Mouse (Mus musculus) midbrain, embryonic 12.5 days (tissue): ENCODE measurements at regions not wholly inside any gene's neighbourhood (a gene's known extent, or its start where the extent isn't known, plus 50 kb on each side); places are given as distances from the start of the nearest gene placed in this dataset.
A peak's percentile ranks its signal among the peaks of the same experiment; 100 is the strongest.

ENCODE experiments used
- ATAC-seq: fragments of 200-750 bp; cut with Nextera tagmentation; 2 replicates; pipeline ENCODE4 v1.8.0; 2017; ENCODE audit warnings: low read depth, moderate TSS enrichment, moderate library complexity; ENCODE audit not compliant: low FRiP score
- H3K27ac ChIP-seq: fragments of 300-500 bp; sonication (generic); replicated peaks from 2 replicates; pipeline ENCODE4 v1.5.1; 2016; ENCODE audit warnings: mild to moderate bottlenecking
- H3K27me3 ChIP-seq: fragments of 300-500 bp; sonication (generic); 2 replicates; pipeline ENCODE4 v1.6.1; 2016; ENCODE audit warnings: mild to moderate bottlenecking
- H3K36me3 ChIP-seq: fragments of 300-500 bp; sonication (generic); 2 replicates; pipeline ENCODE4 v1.6.1; 2016
- H3K4me1 ChIP-seq: fragments of 300-500 bp; sonication (generic); 2 replicates; pipeline ENCODE4 v1.6.1; 2016
- H3K4me2 ChIP-seq: fragments of 300-500 bp; sonication (generic); replicated peaks from 2 replicates; pipeline ENCODE4 v1.6.1; 2016; ENCODE audit warnings: mild to moderate bottlenecking, moderate library complexity
- H3K4me3 ChIP-seq: fragments of 300-500 bp; sonication (generic); 2 replicates; pipeline ENCODE4 v1.5.1; 2016; ENCODE audit warnings: mild to moderate bottlenecking
- H3K9ac ChIP-seq: fragments of 300-500 bp; sonication (generic); replicated peaks from 2 replicates; pipeline ENCODE4 v1.6.1; 2016; ENCODE audit warnings: mild to moderate bottlenecking, moderate library complexity
- H3K9me3 ChIP-seq: fragments of 300-500 bp; sonication (generic); 2 replicates; pipeline ENCODE4 v1.6.1; 2016; ENCODE audit warnings: mild to moderate bottlenecking
- WGBS: fragments of 180-500 bp; shearing (Covaris S2); methylation state at CpG from one replicate; pipeline ENCODE4 v1.1.7; 2016; 5-methylcytosine and 5-hydroxymethylcytosine counted together

DNA sequence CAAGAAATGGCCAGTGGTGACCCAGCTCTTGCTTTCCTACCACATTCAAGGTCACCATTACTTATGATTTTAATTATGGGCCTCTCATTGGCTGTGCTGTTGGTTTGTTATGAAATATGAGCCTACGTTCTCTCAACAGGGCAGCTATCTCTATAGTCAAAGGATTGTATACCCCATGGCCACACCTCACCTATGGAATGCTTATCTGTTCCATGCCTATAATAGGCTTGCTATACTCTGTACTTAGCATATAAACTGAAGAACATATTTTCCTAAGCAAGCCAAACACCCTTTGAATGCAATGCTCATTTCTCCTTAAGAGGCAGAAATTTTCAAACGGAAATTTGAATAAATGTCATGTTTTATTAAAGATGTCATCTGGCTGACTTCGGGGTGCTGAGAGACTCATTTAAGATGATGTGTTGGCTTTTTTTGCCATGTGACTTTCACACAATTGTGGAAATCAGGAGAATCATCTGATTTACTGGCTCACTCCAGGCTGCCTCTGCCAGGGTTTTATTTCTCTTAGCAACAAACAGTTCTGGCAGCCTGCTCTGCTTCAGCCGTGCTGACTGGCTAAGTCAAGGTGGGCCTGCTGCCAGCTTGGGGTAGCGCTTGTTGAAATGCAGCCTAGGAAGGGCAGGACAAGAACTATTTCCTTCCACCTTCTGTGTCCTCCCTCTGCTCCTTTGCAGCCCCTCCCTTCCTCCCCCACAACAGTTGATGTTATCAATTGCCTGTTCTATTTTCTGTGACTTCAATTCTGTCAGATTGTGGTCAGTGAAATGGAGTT, 102.0 kb upstream of the Nampt start:
- H3K27me3 ChIP-seq = no peaks in the 10 kb centered on the region
- H3K4me1 ChIP-seq = no peaks in the 10 kb centered on the region
- H3K4me2 ChIP-seq = no peak overlapping the region
- ATAC-seq = no peak
- no peaks in the 10 kb centered on the region for H3K36me3 ChIP-seq
- H3K9ac ChIP-seq = no peak overlapping the region
- no peaks in the 10 kb centered on the region for H3K9me3 ChIP-seq
- H3K27ac ChIP-seq = no peak overlapping the region
- WGBS = 83% methylated on average over 5 of the region's 5 CpGs
- no peak overlapping the region for H3K4me3 ChIP-seq

GRCm38 (mm10) chr12:32719203-32719602, 100.1 kb upstream of the Nampt start:
- Histone ChIP-seq H3K27ac (no peak overlapping the region), H3K36me3 (no peaks in the 10 kb centered on the region), H3K4me2 (no peak overlapping the region), H3K4me3 (no peak overlapping the region), H3K27me3 (no peaks in the 10 kb centered on the region), H3K4me1 (no peaks in the 10 kb centered on the region), H3K9me3 (no peaks in the 10 kb centered on the region), H3K9ac (no peak overlapping the region)
- 91% methylated on average over 4 of the region's 4 CpGs for WGBS
- ATAC-seq = no peak

GRCm38 (mm10) chr12:32724451-32725188, 94.7 kb upstream of the Nampt start:
- ATAC-seq = peak; percentile 69; the same call in 1 of the 2 replicates
- Histone ChIP-seq H3K27ac (no peak overlapping the region), H3K36me3 (no peaks in the 10 kb centered on the region), H3K27me3 (no peaks in the 10 kb centered on the region), H3K4me2 (no peak overlapping the region), H3K4me3 (no peak overlapping the region), H3K4me1 (peaks cover 3% of the 10 kb centered on the region; the same call in 1 of the 2 replicates), H3K9me3 (no peaks in the 10 kb centered on the region), H3K9ac (no peak overlapping the region)
- 79% methylated on average over 7 of the region's 7 CpGs for WGBS

DNA sequence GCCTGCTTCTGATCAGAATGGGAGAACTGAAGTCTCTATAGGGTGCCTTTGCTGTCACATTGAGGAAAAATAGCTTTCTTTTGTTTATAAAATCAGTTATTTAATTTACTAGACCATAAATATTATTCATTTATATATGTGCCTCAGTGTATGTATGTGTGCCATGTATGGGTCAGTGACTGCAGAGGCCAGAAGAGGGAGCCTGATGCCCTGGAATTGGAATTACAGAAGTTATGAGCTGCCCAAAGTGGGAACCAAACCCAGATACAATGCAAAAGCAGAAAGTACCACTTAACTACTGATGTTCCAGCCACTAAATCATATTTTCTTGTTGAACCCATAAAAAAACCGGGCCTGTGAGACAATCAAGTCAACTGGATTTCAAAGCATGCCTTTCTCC, 91.8 kb upstream of the Nampt start:
- 88% methylated on average over 1 of the region's 1 CpGs for WGBS
- H3K4me2 ChIP-seq = no peak overlapping the region
- H3K4me3 ChIP-seq = no peak overlapping the region
- no peaks in the 10 kb centered on the region for H3K36me3 ChIP-seq
- no peaks in the 10 kb centered on the region for H3K27me3 ChIP-seq
- ATAC-seq = no peak
- no peak overlapping the region for H3K27ac ChIP-seq
- no peak overlapping the region for H3K9ac ChIP-seq
- H3K9me3 ChIP-seq = no peaks in the 10 kb centered on the region
- peaks cover 3% of the 10 kb centered on the region; the same call in 1 of the 2 replicates for H3K4me1 ChIP-seq

GRCm38 (mm10) chr12:32728425-32728824, 90.9 kb upstream of the Nampt start:
- no peak overlapping the region for H3K4me2 ChIP-seq
- no peaks in the 10 kb centered on the region for H3K9me3 ChIP-seq
- no peak for ATAC-seq
- 23% methylated on average over 10 of the region's 10 CpGs for WGBS
- no peak overlapping the region for H3K9ac ChIP-seq
- H3K27me3 ChIP-seq = no peaks in the 10 kb centered on the region
- no peak overlapping the region for H3K27ac ChIP-seq
- H3K4me3 ChIP-seq = no peak overlapping the region
- H3K36me3 ChIP-seq = no peaks in the 10 kb centered on the region
- H3K4me1 ChIP-seq = peaks cover 3% of the 10 kb centered on the region; the same call in 1 of the 2 replicates

GRCm38 (mm10) chr12:32735224-32735623, 84.1 kb upstream of the Nampt start:
- Histone ChIP-seq H3K36me3 (no peaks in the 10 kb centered on the region), H3K4me1 (no peaks in the 10 kb centered on the region), H3K27ac (no peak overlapping the region), H3K9me3 (no peaks in the 10 kb centered on the region), H3K27me3 (no peaks in the 10 kb centered on the region), H3K4me2 (no peak overlapping the region), H3K4me3 (no peak overlapping the region), H3K9ac (no peak overlapping the region)
- ATAC-seq = no peak
- WGBS = 69% methylated on average over 2 of the region's 2 CpGs

GRCm38 (mm10) chr12:32741465-32741864, 77.9 kb upstream of the Nampt start:
- no peak overlapping the region for H3K4me3 ChIP-seq
- ATAC-seq = no peak
- no peaks in the 10 kb centered on the region for H3K9me3 ChIP-seq
- no peak overlapping the region for H3K4me2 ChIP-seq
- H3K27ac ChIP-seq = no peak overlapping the region
- H3K9ac ChIP-seq = no peak overlapping the region
- no peaks in the 10 kb centered on the region for H3K36me3 ChIP-seq
- no peaks in the 10 kb centered on the region for H3K27me3 ChIP-seq
- no peaks in the 10 kb centered on the region for H3K4me1 ChIP-seq

DNA sequence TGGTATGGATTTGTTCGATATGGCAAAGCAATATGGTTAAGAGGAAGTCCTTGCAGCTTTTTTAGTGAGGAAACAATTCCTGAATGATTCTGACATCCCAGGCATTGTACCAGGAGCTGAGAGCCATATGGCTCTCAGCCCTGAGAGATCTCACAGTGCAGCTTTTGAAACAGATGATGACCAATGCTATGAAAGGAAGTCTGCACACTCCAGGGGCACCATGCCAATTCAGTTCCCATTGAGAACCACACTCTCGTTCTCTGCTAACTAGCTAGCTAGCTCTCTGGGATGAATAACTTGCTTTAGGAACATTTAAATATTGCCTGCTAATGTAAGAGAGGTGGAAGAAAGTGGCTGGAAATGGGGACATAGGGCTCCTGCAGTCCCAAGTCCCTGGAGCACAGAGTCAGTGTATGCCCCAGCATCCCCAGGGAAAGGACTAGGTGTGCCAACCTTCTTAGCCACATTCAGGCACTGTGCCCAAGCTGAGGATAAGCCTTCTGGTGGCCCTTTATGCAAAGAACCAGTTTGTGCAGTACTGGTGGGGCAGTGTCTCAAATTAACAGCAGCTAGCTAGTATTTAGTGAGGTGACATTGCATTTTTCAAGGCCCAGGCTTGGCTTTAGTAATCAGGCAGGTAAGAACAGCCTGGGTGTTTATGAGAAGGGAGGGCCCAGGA, 61.8 kb upstream of the Nampt start:
- H3K4me3 ChIP-seq = no peak overlapping the region
- ATAC-seq = no peak
- no peaks in the 10 kb centered on the region for H3K9me3 ChIP-seq
- no peaks in the 10 kb centered on the region for H3K36me3 ChIP-seq
- no peaks in the 10 kb centered on the region for H3K27me3 ChIP-seq
- no peak overlapping the region for H3K4me2 ChIP-seq
- H3K4me1 ChIP-seq = no peaks in the 10 kb centered on the region
- 89% methylated on average over 2 of the region's 2 CpGs for WGBS
- no peak overlapping the region for H3K9ac ChIP-seq
- H3K27ac ChIP-seq = no peak overlapping the region

DNA sequence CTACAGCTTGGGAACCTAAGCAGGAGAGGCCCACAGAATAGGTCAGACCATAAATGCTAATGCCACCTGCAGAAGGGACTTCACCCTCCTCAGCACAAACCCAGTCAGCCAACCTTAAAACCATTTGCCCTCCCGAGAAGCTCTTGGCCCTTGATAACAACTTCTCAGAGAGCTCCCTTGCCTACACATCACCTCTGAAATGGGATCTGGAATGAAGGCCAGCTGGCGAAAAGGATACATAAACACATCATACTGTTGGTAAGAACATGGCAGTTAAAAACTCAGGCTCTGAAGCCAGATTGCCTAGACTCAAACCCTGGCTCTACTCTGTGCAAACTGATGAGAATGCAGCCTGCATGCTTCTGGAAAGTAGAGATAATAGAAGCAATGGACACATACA, 61.2 kb upstream of the Nampt start:
- Histone ChIP-seq H3K4me1 (no peaks in the 10 kb centered on the region), H3K9ac (no peak overlapping the region), H3K9me3 (no peaks in the 10 kb centered on the region), H3K36me3 (no peaks in the 10 kb centered on the region), H3K4me3 (no peak overlapping the region), H3K27me3 (no peaks in the 10 kb centered on the region), H3K27ac (no peak overlapping the region), H3K4me2 (no peak overlapping the region)
- no peak for ATAC-seq
- 90% methylated on average over 2 of the region's 2 CpGs for WGBS

GRCm38 (mm10) chr12:32760627-32761026, 58.7 kb upstream of the Nampt start:
- no peaks in the 10 kb centered on the region for H3K4me1 ChIP-seq
- H3K9ac ChIP-seq = no peak overlapping the region
- H3K27ac ChIP-seq = no peak overlapping the region
- no peak overlapping the region for H3K4me3 ChIP-seq
- H3K27me3 ChIP-seq = no peaks in the 10 kb centered on the region
- H3K4me2 ChIP-seq = no peak overlapping the region
- H3K9me3 ChIP-seq = no peaks in the 10 kb centered on the region
- 96% methylated on average over 3 of the region's 3 CpGs for WGBS
- no peak for ATAC-seq
- no peaks in the 10 kb centered on the region for H3K36me3 ChIP-seq

- no peaks in the 10 kb centered on the region for H3K4me1 ChIP-seq
- ATAC-seq = no peak
- H3K9ac ChIP-seq = no peak overlapping the region
- no peaks in the 10 kb centered on the region for H3K9me3 ChIP-seq
- H3K4me2 ChIP-seq = no peak overlapping the region
- no peaks in the 10 kb centered on the region for H3K27me3 ChIP-seq
- no peaks in the 10 kb centered on the region for H3K36me3 ChIP-seq
- WGBS = 66% methylated on average over 3 of the region's 3 CpGs
- no peak overlapping the region for H3K27ac ChIP-seq
- no peak overlapping the region for H3K4me3 ChIP-seq
Measured at GRCm38 (mm10) chr12:32761055-32761454, 58.3 kb upstream of the Nampt start.

DNA sequence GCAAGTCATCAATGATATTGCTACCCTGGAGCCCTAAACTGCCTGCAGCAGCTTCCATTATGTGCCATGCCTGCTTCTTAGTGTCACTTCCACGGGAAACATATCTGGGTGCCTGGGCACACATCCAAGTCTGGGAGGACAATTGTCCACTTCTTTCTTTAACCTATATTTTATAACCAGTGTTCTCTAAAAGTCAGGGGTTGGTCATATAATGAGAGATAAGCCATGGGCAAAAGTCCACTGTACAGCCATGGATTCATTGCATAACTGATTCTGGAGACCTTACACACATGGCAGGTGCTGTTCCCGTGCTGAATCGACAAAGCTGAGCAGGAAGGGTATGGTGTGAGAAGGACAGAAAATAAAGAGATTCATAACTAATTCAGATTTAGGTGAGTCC, 55.1 kb upstream of the Nampt start:
- Histone ChIP-seq H3K9me3 (no peaks in the 10 kb centered on the region), H3K27me3 (no peaks in the 10 kb centered on the region), H3K9ac (no peak overlapping the region), H3K27ac (no peak overlapping the region), H3K4me1 (no peaks in the 10 kb centered on the region), H3K36me3 (no peaks in the 10 kb centered on the region), H3K4me3 (no peak overlapping the region), H3K4me2 (no peak overlapping the region)
- 96% methylated on average over 3 of the region's 3 CpGs for WGBS
- ATAC-seq = no peak
